Mouse (Mus musculus) midbrain, postnatal 0 days (tissue): ENCODE measurements around the gene Elp5. TPM values are rescaled to one million over a fixed set of nuclear protein-coding genes. Genes with fewer than 3 reads are reported as not detected.
A peak's percentile ranks its signal among the peaks of the same experiment; 100 is the strongest.
"Not testable (repeated sequence)": the region's sequence is repeated elsewhere in the genome, so short reads cannot be mapped to it uniquely, and the experiment has no call there.

Source experiments
- ATAC-seq: fragments of 200-750 bp; cut with Nextera tagmentation; 2 replicates; pipeline ENCODE4 v1.8.0; 2017; ENCODE audit warnings: moderate number of reproducible peaks, mild to moderate bottlenecking, moderate TSS enrichment, moderate library complexity; ENCODE audit not compliant: low FRiP score
- DNase-seq: peaks from one replicate; pipeline ENCODE4 v3.0.0-alpha.2; 2015; ENCODE audit warnings: low spot score
- H3K27ac ChIP-seq: fragments of 300-500 bp; sonication (generic); 2 replicates; pipeline ENCODE4 v1.5.1; 2014; ENCODE audit warnings: low read depth, mild to moderate bottlenecking, low read length, mixed read lengths
- H3K27me3 ChIP-seq: fragments of 300-500 bp; sonication (generic); 2 replicates; pipeline ENCODE4 v1.6.1; 2014; ENCODE audit warnings: low read length, control low read depth, mixed read lengths; ENCODE audit not compliant: insufficient read depth
- H3K36me3 ChIP-seq: fragments of 300-500 bp; sonication (generic); 2 replicates; pipeline ENCODE4 v1.6.1; 2014; ENCODE audit warnings: low read length, control low read depth, mixed read lengths; ENCODE audit not compliant: insufficient read depth
- H3K4me1 ChIP-seq: fragments of 300-500 bp; sonication (generic); 2 replicates; pipeline ENCODE4 v1.6.1; 2014; ENCODE audit warnings: mild to moderate bottlenecking, control low read depth, antibody characterized with exemption, low read length, mixed read lengths; ENCODE audit not compliant: insufficient read depth
- H3K4me2 ChIP-seq: fragments of 300-500 bp; sonication (generic); 2 replicates; pipeline ENCODE4 v1.6.1; 2014; ENCODE audit warnings: low read depth, mild to moderate bottlenecking, low read length, mixed read lengths; ENCODE audit not compliant: poor library complexity, severe bottlenecking
- H3K4me3 ChIP-seq: fragments of 300-500 bp; sonication (generic); 2 replicates; pipeline ENCODE4 v1.5.1; 2014; ENCODE audit warnings: low read depth, mild to moderate bottlenecking, low read length, moderate library complexity
- H3K9ac ChIP-seq: fragments of 300-500 bp; sonication (generic); replicated peaks from 2 replicates; pipeline ENCODE4 v1.6.1; 2014; ENCODE audit warnings: mild to moderate bottlenecking, low read length, moderate library complexity, mixed read lengths; ENCODE audit not compliant: poor library complexity, severe bottlenecking
- H3K9me3 ChIP-seq: fragments of 300-500 bp; sonication (generic); 2 replicates; pipeline ENCODE4 v1.6.1; 2016; ENCODE audit warnings: low read length, control low read depth
- CTCF ChIP-seq: IDR thresholded peaks from 2 replicates; pipeline ENCODE4 v1.5.1; 2016; ENCODE audit warnings: antibody characterized with exemption, mild to moderate bottlenecking
- WGBS: fragments of 180-500 bp; shearing (Covaris S2); extraction: QIAGEN DNeasy Blood & Tissue Kit; methylation state at CpG from one replicate; pipeline ENCODE4 v1.1.7; 2014; 5-methylcytosine and 5-hydroxymethylcytosine counted together
- polyA plus RNA-seq: library from polyadenylated mRNA; unstranded; fragments of >200 nt; fragmentation: Nextera tagmentation; extraction: Ambion mirVana; gene quantifications from 2 replicates; pipeline ENCODE4 v1.2.1, GENCODE M21; 2015
- total RNA-seq: library from RNA; depleted of rRNA; stranded (reverse); fragments of >200 nt; gene quantifications from 2 replicates; pipeline ENCODE4 v1.2.3, GENCODE M21; 2014

Elp5 gene
- total and polyA plus RNA-seq, 2 experiments from 2014 or later: 157 to 171 TPM

GRCm38 (mm10) chr11:69965271-69966005 is 16.9 kb downstream of the Elp5 start:
- no peak for TF ChIP-seq CTCF
- peaks cover 49% of the 10 kb centered on the region for H3K27me3 ChIP-seq
- H3K4me3 ChIP-seq: 0 out of 2 replicates have a peak overlapping the region, but pooled peaks have one; percentile 8
- DNase-seq (no peak), ATAC-seq (no peak)
- H3K27ac ChIP-seq: no peak overlapping the region
- H3K9me3 ChIP-seq: no peaks in the 10 kb centered on the region
- no peak overlapping the region for H3K9ac ChIP-seq
- no peak overlapping the region for H3K4me2 ChIP-seq
- no peaks in the 10 kb centered on the region for H3K4me1 ChIP-seq
- 3% methylated on average over 49 of the region's 49 CpGs for WGBS
- peaks cover 13% of the 10 kb centered on the region for H3K36me3 ChIP-seq

DNA sequence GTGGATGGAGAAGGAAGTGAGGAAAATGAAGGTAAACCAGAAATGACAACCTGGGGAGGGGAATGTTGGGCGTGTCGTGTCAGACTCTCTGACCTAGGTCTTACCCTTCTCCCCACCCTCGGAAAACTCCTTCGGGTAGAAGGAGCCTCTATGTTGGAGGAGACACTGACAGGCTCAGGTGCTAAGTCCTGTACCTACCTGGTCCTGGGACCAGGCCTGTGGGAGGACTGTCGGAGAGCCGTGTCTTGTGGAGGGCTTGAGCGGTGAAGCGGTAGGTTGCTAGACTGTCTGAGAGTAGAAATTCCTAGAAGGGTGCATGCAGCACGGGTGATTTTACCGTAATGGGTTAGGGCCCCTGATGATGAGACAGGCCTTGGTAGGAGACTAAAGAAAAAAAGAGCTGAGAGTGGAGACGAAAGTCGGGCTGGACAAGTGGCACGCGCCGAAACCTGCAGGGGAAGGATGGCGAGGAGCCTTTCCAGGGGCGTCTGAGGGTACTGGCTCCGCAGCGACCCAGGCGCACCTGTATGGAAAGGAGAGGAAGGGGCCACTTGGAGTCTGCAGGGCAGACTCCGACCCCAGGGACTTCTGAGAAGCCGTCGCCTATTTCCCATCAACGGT is 17.6 kb downstream of the Elp5 start, which contains the start of gene Cldn7:
Gene Cldn7 (plus strand): TSS at position 130 of the 621 bp plus-strand sequence.
- TF ChIP-seq CTCF: no peak
- H3K9me3 ChIP-seq: no peaks in the 10 kb centered on the region
- H3K27ac ChIP-seq: no peak within 1 kb of the TSS
- no peak within 1 kb of the TSS for H3K9ac ChIP-seq
- WGBS: 12% methylated on average over 19 of the region's 24 CpGs
- no peak within 1 kb of the TSS for H3K4me2 ChIP-seq
- peaks cover 49% of the 10 kb centered on the region for H3K27me3 ChIP-seq
- DNase-seq: no peak
- H3K36me3 ChIP-seq: peaks cover 10% of the 10 kb centered on the region
- H3K4me1 ChIP-seq: no peaks in the 10 kb centered on the region
- H3K4me3 ChIP-seq: 0 out of 2 replicates have a peak within 1 kb of the TSS, but pooled peaks have one; percentile 8
- ATAC-seq: no peak

DNA sequence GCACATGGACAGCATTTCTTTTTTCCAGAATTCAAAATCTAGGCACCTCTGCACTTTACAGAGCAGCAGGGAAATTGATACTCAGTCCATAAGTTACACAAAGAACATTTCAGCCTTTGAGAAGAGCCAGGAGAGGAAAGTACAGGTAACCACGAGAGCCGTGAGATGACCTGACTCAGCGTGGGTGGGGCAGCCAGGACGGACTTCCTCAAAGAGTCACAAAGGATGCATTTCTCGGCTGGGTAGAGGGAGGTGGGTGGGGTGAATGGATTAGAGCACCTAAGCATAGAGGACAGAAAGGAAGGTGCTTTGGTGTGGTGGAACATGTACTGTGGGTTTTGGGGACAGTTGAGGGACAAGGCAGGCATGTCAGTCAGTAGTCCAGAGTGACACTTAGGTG is 20.5 kb downstream of the Elp5 start:
- Histone ChIP-seq H3K27me3 (peaks cover 42% of the 10 kb centered on the region), H3K4me2 (no peak overlapping the region), H3K9ac (no peak overlapping the region), H3K27ac (no peak overlapping the region), H3K4me1 (no peaks in the 10 kb centered on the region), H3K4me3 (no peak overlapping the region), H3K36me3 (no peaks in the 10 kb centered on the region), H3K9me3 (no peaks in the 10 kb centered on the region)
- no peak for ATAC-seq
- WGBS: 53% methylated on average over 5 of the region's 5 CpGs
- no peak for TF ChIP-seq CTCF
- no peak for DNase-seq

DNA sequence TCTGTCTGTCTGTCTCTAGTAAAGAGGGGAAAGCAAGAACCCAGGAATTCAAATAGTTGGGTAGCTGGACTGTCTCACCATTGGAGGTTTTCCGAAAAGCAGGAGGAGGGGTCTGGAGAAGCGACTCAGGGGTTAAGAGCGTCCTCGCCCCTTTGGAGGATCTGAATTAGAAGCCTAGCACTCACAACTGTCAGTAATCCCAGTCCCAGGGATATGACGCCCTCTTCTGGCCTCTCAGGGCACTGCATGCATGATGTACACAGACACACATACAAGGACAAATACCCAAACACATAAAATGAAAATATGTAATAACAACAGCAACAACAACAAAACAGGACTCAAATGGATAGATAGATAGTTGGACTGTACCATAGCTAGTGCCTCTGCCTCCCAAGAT is 21.7 kb downstream of the Elp5 start:
- Histone ChIP-seq H3K9me3 (no peaks in the 10 kb centered on the region), H3K4me2 (no peak overlapping the region), H3K27me3 (peaks cover 30% of the 10 kb centered on the region), H3K36me3 (no peaks in the 10 kb centered on the region), H3K4me3 (no peak overlapping the region), H3K27ac (no peak overlapping the region), H3K4me1 (no peaks in the 10 kb centered on the region), H3K9ac (no peak overlapping the region)
- no peak for DNase-seq
- ATAC-seq: no peak
- peak; percentile 53 for TF ChIP-seq CTCF
- 24% methylated on average over 5 of the region's 5 CpGs for WGBS

DNA sequence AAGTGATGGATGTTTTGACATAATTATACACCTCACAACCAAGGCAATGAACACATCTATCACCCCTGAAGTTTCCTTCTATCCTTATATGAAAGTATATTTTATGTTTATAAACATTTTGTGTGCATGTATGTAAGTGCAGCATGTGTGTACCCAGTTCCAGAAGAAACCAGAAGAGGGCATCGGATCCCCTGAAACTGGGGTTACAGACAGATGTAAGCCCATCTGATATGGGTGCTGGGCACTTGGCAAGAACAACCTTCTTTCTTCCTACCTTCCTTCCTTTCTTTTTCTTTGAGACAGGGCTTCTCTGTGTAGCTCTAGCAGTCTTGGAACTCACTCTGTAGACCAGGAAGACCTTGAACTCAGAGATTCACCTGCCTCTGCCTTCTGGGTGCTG is 26.1 kb downstream of the Elp5 start:
- no peaks in the 10 kb centered on the region for H3K9me3 ChIP-seq
- H3K4me2 ChIP-seq: no peak overlapping the region

DNA sequence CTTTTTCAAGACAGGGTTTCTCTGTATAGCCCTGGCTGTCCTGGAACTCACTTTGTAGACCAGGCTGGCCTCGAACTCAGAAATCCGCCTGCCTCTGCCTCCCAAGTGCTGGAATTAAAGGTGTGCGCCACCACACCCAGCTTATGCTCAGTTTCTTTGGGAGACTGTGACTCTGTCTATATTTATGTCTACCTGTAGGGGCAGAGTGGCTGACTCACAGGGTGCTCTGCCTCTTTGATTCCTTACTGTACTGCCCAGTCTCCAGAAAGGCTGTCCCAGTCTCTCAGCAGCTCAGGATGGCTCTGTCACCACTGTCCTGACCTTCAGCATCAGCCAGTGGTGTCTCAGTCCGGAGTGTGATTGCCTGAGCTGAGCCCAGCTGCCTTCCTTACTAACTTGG is 26.7 kb downstream of the Elp5 start:
- not testable (repeated sequence) for H3K4me1 ChIP-seq, H3K36me3 ChIP-seq, DNase-seq, H3K4me3 ChIP-seq, H3K27ac ChIP-seq, H3K9ac ChIP-seq, H3K9me3 ChIP-seq, H3K27me3 ChIP-seq, H3K4me2 ChIP-seq, ATAC-seq
- WGBS: 72% methylated on average over 3 of the region's 4 CpGs

More for the DNA sequence above, 26.1 kb downstream of the Elp5 start:
- ATAC-seq (no peak), DNase-seq (no peak)
- Histone ChIP-seq H3K27me3 (no peaks in the 10 kb centered on the region), H3K27ac (no peak overlapping the region), H3K36me3 (no peaks in the 10 kb centered on the region), H3K4me3 (no peak overlapping the region), H3K9ac (no peak overlapping the region), H3K4me1 (no peaks in the 10 kb centered on the region)
- WGBS: 78% methylated on average over 1 of the region's 1 CpGs
- TF ChIP-seq CTCF: no peak
